Mouse (Mus musculus): Measurements from ENCODE around the gene Phf19.

DNA sequence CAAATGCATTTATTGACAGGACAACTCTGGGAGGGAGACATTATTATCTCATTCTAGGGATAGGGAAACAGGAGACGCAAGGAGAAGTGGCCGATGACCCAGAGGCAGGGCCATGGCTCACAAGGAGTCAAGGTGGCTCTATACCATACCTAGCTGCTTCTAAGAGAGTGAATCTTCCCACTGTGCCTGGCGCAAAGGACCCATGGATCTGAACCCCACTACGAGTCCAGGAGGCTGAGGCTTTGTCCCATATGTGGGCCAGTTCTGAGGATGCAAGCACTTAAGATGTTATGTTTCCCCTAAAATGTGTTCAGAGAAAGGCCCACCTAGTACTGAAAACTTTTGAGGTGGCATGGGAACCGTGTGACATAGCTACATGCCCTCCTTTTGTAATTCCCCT, 2.0 kb downstream of the Phf19 start:
- TF ChIP-seq CTCF (IDR thresholded peaks at IDR 0.05; ENCODE audit: control insufficient read depth, insufficient read depth, insufficient read length) (no peak), MYOG (IDR thresholded peaks at IDR 0.05; ENCODE audit: control insufficient read depth, extremely low read depth, insufficient read length) (no peak), MAX (IDR thresholded peaks at IDR 0.05) (no peak), USF1 (IDR thresholded peaks at IDR 0.05; ENCODE audit: low read depth) (no peak)

Data from C2C12 (cell line).